In genomic region chr4:69116353-69116752, GRCm38 (mm10) we compare ENCODE assay signal across 13 mouse cellular contexts.
DNase-seq lines count a peak whose midpoint lies in the region.
"Had no signal": no experiment of that assay in that cellular context is flagged by ENCODE, and none has a peak within 500 bp of the region (broad histone marks: within the 10 kb centered on the region; RNA-seq: fewer than 3 reads in every experiment).

No protein-coding gene starts in this region.

- peak; percentile 25 for DNase-seq in left cerebral cortex, adult 18-20 months (ENCODE audit: low spot score in 2 of 2)
- DNase-seq in left cerebral cortex, postnatal 10 days (ENCODE audit: extremely low spot score in 1 of 2, low spot score in 2 of 2) = no peak
- DNase-seq in cerebellum, adult 11-12 months = peak; percentile 88
- DNase-seq in cerebellum, adult 9-10 months = peak; percentile 87
- DNase-seq in layer of hippocampus, adult 9-11 months = peak; percentile 67
- DNase-seq in gastrocnemius, postnatal 4 days (ENCODE audit: low spot score in 2 of 2) = no peak
- DNase-seq in urinary bladder, postnatal 4 days (ENCODE audit: low spot score in 2 of 2) = no peak
- DNase-seq: adrenal gland, adult 2 months; gastrocnemius, postnatal 25 days; kidney, adult 2 months; kidney, postnatal 10 days; spleen, adult 18-20 months; thymus, postnatal 25 days had no signal

- intact Hi-C loops in left cerebral cortex, postnatal 10 days (cut with DNase I) = no loop called here

Comparison
In these comparisons a context has a peak if more than half of its experiments do, and no peak if none do; other contexts are left out.
1. DNase-seq: peak in left cerebral cortex, adult 18-20 months (2 of 2), cerebellum, adult 11-12 months (single experiment), cerebellum, adult 9-10 months (single experiment) and layer of hippocampus, adult 9-11 months (single experiment); none in left cerebral cortex, postnatal 10 days (0 of 2), gastrocnemius, postnatal 4 days (0 of 2) and urinary bladder, postnatal 4 days (0 of 2).